Mouse (Mus musculus) limb, embryonic 15.5 days (tissue): ENCODE results near the gene Cntnap1. TPM values are rescaled to one million over a fixed set of nuclear protein-coding genes. Genes with fewer than 3 reads are reported as not detected.

Experiments used
- ATAC-seq: fragments of 200-750 bp; cut with Nextera tagmentation; 2 replicates; pipeline ENCODE4 v1.8.0; 2017; ENCODE audit warnings: low read depth, moderate TSS enrichment; ENCODE audit not compliant: insufficient number of reproducible peaks, low FRiP score, low TSS enrichment
- H3K27ac ChIP-seq: fragments of 300-500 bp; sonication (generic); 2 replicates; pipeline ENCODE4 v1.5.1; 2015; ENCODE audit warnings: moderate library complexity, mild to moderate bottlenecking, inconsistent platforms
- H3K27me3 ChIP-seq: fragments of 300-500 bp; sonication (generic); 2 replicates; pipeline ENCODE4 v1.6.1; 2015; ENCODE audit warnings: inconsistent platforms
- H3K36me3 ChIP-seq: fragments of 300-500 bp; sonication (generic); 2 replicates; pipeline ENCODE4 v1.6.1; 2015; ENCODE audit warnings: inconsistent platforms
- H3K4me1 ChIP-seq: fragments of 300-500 bp; sonication (generic); 2 replicates; pipeline ENCODE4 v1.6.1; 2015; ENCODE audit warnings: inconsistent platforms
- H3K4me2 ChIP-seq: fragments of 300-500 bp; sonication (generic); 2 replicates; pipeline ENCODE4 v1.6.1; 2015; ENCODE audit warnings: mild to moderate bottlenecking, inconsistent platforms
- H3K4me3 ChIP-seq: fragments of 300-500 bp; sonication (generic); 2 replicates; pipeline ENCODE4 v1.5.1; 2015; ENCODE audit warnings: mild to moderate bottlenecking, inconsistent platforms
- H3K9ac ChIP-seq: fragments of 300-500 bp; sonication (generic); 2 replicates; pipeline ENCODE4 v1.6.1; 2015; ENCODE audit warnings: inconsistent platforms
- H3K9me3 ChIP-seq: fragments of 300-500 bp; sonication (generic); 2 replicates; pipeline ENCODE4 v1.6.1; 2016; ENCODE audit warnings: inconsistent platforms
- WGBS: fragments of 180-500 bp; shearing (Covaris S2); methylation state at CpG from one replicate; pipeline ENCODE4 v1.1.7; 2015; 5-methylcytosine and 5-hydroxymethylcytosine counted together
- polyA plus RNA-seq: library from polyadenylated mRNA; unstranded; fragments of >200 nt; fragmentation: Nextera tagmentation; extraction: Ambion mirVana; gene quantifications from 2 replicates; pipeline ENCODE4 v1.2.1, GENCODE M21; 2015

Cntnap1 gene
- polyA plus RNA-seq, 1 experiment from 2014 or later = 1.4 TPM

DNA sequence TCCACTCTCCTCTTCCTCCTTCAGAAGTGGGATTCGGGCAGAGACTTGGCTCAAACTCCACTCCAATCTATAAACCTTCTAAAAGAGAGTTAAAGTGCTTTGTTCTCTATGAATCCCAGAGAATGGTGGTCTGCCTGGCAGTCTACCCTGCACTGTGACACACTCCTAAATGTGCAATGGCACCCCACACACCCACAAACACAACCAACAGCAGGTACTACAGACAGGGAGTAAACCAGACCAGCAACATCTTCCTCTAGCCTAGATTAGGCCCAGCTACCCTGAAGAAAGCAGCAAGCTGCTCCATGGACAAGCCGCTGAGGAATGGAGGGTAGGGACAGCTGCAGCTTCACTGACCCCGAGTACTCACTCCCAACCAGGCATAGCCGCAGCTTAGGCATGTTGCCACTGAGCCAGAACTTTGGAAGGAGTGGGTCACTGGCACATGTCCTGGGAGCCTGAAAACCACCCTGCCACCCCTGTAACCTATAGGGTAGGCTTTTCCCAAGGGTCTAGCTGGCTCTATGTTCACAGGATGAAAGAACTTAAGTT, 21.7 kb downstream of the Cntnap1 start:
- Histone ChIP-seq H3K4me3 (no peak overlapping the region), H3K4me1 (peaks cover 27% of the 10 kb centered on the region), H3K4me2 (no peak overlapping the region), H3K9me3 (no peaks in the 10 kb centered on the region), H3K9ac (no peak overlapping the region), H3K36me3 (peaks cover 46% of the 10 kb centered on the region), H3K27me3 (no peaks in the 10 kb centered on the region), H3K27ac (peak overlapping the region; percentile 28; the same call in 1 of the 2 replicates)
- no peak for ATAC-seq
- 73% methylated on average over 4 of the region's 4 CpGs for WGBS

DNA sequence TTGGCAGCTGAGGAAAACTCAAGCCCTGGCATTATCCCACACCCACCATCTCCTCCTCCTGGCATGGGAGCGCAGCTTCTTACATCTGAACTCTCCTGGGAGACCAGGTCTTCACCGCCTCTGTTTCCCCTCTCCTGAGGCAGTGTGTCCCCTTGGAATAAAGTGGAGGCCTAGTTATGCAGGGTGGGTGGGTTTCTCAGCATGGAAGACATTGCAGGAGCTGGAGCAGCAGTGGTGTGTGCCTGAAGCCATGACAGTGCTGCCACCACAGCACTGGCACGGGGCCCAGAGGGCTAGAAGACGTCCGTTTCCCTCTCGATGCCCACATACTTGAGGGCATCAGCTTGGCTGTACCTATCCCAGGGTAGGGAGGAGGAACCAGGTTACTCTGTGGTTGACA, 22.3 kb downstream of the Cntnap1 start:
- Histone ChIP-seq H3K9ac (no peak overlapping the region), H3K27ac (no peak overlapping the region), H3K4me1 (peaks cover 27% of the 10 kb centered on the region), H3K36me3 (peaks cover 52% of the 10 kb centered on the region), H3K4me2 (no peak overlapping the region), H3K4me3 (no peak overlapping the region), H3K27me3 (no peaks in the 10 kb centered on the region), H3K9me3 (no peaks in the 10 kb centered on the region)
- WGBS = 90% methylated on average over 6 of the region's 6 CpGs
- ATAC-seq = no peak

GRCm38 (mm10) chr11:101193076-101193475, 22.8 kb downstream of the Cntnap1 start:
- 88% methylated on average over 7 of the region's 7 CpGs for WGBS

GRCm38 (mm10) chr11:101194137-101194536, 23.8 kb downstream of the Cntnap1 start:
- 71% methylated on average over 5 of the region's 5 CpGs for WGBS
- ATAC-seq = no peak
- no peak overlapping the region for H3K27ac ChIP-seq
- H3K9me3 ChIP-seq = no peaks in the 10 kb centered on the region
- peaks cover 67% of the 10 kb centered on the region for H3K36me3 ChIP-seq
- H3K9ac ChIP-seq = no peak overlapping the region
- no peak overlapping the region for H3K4me2 ChIP-seq
- no peaks in the 10 kb centered on the region for H3K27me3 ChIP-seq
- H3K4me1 ChIP-seq = peaks cover 23% of the 10 kb centered on the region
- H3K4me3 ChIP-seq = no peak overlapping the region

More at GRCm38 (mm10) chr11:101193076-101193475, 22.8 kb downstream of the Cntnap1 start:
- Histone ChIP-seq H3K9me3 (no peaks in the 10 kb centered on the region), H3K9ac (no peak overlapping the region), H3K27ac (no peak overlapping the region), H3K4me3 (no peak overlapping the region), H3K4me2 (no peak overlapping the region), H3K36me3 (peaks cover 57% of the 10 kb centered on the region), H3K4me1 (peaks cover 27% of the 10 kb centered on the region), H3K27me3 (no peaks in the 10 kb centered on the region)
- no peak for ATAC-seq

- WGBS = 90% methylated on average over 6 of the region's 6 CpGs
- no peak for ATAC-seq
- Histone ChIP-seq H3K27me3 (no peaks in the 10 kb centered on the region), H3K9ac (no peak overlapping the region), H3K9me3 (no peaks in the 10 kb centered on the region), H3K36me3 (peaks cover 72% of the 10 kb centered on the region), H3K4me2 (no peak overlapping the region), H3K4me3 (no peak overlapping the region), H3K27ac (no peak overlapping the region), H3K4me1 (peaks cover 18% of the 10 kb centered on the region)
These were observed 24.3 kb downstream of the Cntnap1 start for GRCm38 (mm10) chr11:101194643-101195042.

GRCm38 (mm10) chr11:101195101-101195500, 24.8 kb downstream of the Cntnap1 start:
- Histone ChIP-seq H3K27ac (no peak overlapping the region), H3K4me3 (no peak overlapping the region), H3K4me2 (no peak overlapping the region), H3K9ac (no peak overlapping the region), H3K36me3 (peaks cover 77% of the 10 kb centered on the region), H3K9me3 (no peaks in the 10 kb centered on the region), H3K4me1 (peaks cover 13% of the 10 kb centered on the region), H3K27me3 (no peaks in the 10 kb centered on the region)
- ATAC-seq = no peak
- WGBS = 91% methylated on average over 1 of the region's 1 CpGs

DNA sequence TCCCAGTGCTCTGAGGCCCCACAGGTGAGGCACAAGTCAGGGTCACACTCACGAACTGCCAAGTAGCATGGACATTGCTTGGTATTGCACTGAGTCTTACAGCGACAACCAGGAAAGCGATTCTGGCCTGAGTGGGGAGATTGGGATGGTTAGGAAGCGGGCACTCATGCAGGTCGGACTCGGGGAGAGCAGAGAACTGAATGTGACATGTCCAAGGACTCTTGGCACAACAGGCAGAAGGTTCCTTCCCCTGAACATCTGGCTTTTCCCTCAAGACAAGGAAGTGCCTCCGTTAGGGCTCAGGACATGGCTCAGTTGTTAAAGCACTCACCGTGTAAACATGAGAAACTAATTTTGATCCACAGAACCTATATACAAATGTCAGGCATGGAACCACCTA, 25.2 kb downstream of the Cntnap1 start:
- Histone ChIP-seq H3K36me3 (peaks cover 81% of the 10 kb centered on the region), H3K9ac (no peak overlapping the region), H3K4me1 (peaks cover 9% of the 10 kb centered on the region), H3K27ac (no peak overlapping the region), H3K4me2 (no peak overlapping the region), H3K4me3 (no peak overlapping the region), H3K9me3 (no peaks in the 10 kb centered on the region), H3K27me3 (no peaks in the 10 kb centered on the region)
- 82% methylated on average over 8 of the region's 8 CpGs for WGBS
- no peak for ATAC-seq

GRCm38 (mm10) chr11:101196175-101196574, 25.9 kb downstream of the Cntnap1 start:
- Histone ChIP-seq H3K4me2 (no peak overlapping the region), H3K36me3 (peaks cover 86% of the 10 kb centered on the region), H3K4me1 (peaks cover 6% of the 10 kb centered on the region; the same call in 1 of the 2 replicates), H3K4me3 (no peak overlapping the region), H3K9ac (no peak overlapping the region), H3K27ac (no peak overlapping the region), H3K27me3 (no peaks in the 10 kb centered on the region), H3K9me3 (no peaks in the 10 kb centered on the region)
- 91% methylated on average over 8 of the region's 8 CpGs for WGBS
- ATAC-seq = no peak

DNA sequence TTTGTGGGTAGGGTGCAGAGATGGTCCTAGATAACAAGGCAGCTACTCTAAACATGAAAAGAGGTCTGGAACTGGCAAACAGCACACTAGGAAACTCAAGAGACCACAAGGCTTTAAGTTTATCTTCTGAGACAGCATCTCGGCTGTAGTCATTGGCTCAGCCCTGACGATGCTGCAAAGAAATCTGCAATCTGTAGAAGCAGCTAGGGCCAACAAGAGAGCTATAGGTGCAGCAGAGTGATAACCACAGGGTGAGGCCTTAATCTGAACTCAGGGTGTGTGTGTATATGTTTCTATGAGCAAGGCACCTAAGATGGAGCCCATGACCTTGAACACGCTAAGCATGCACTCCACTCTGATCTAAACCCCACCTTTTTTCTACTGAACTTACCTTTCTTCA, 29.2 kb downstream of the Cntnap1 start:
- Histone ChIP-seq H3K27me3 (no peaks in the 10 kb centered on the region), H3K9me3 (no peaks in the 10 kb centered on the region), H3K4me1 (no peaks in the 10 kb centered on the region), H3K4me2 (no peak overlapping the region), H3K36me3 (peaks cover 89% of the 10 kb centered on the region), H3K4me3 (no peak overlapping the region), H3K27ac (no peak overlapping the region), H3K9ac (no peak overlapping the region)
- 94% methylated on average over 3 of the region's 3 CpGs for WGBS
- no peak for ATAC-seq

- Histone ChIP-seq H3K4me3 (no peak overlapping the region), H3K9ac (no peak overlapping the region), H3K27me3 (no peaks in the 10 kb centered on the region), H3K36me3 (peaks cover 85% of the 10 kb centered on the region), H3K4me1 (no peaks in the 10 kb centered on the region), H3K27ac (no peak overlapping the region), H3K4me2 (no peak overlapping the region), H3K9me3 (no peaks in the 10 kb centered on the region)
- WGBS = 23% methylated on average over 7 of the region's 7 CpGs
- ATAC-seq = no peak
These were observed 30.7 kb downstream of the Cntnap1 start for GRCm38 (mm10) chr11:101200986-101201385.

GRCm38 (mm10) chr11:101211970-101212369, 41.6 kb downstream of the Cntnap1 start:
- no peak; the same call in 1 of the 2 replicates for ATAC-seq
- 41% methylated on average over 3 of the region's 3 CpGs for WGBS
- no peak overlapping the region for H3K4me3 ChIP-seq

DNA sequence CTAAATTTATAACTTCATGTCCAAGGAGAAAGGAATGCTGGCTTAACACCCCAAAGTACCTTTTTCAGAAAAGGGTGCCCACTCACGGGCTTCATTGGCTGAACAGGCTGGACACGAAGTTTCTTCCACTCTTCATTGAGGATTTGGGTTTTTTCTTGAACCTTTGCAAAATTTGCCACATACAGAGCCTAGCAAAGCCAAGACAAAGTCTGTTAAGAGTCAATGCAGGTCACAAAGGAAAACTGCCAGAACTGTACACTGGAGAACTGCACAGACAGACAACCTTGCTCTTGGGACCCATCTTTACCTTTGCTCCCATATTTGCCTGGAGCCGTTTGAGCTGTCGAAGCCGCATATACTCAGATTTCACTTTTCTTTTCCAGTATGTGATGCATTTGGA, 46.6 kb downstream of the Cntnap1 start:
- H3K9me3 ChIP-seq = no peaks in the 10 kb centered on the region
- no peaks in the 10 kb centered on the region for H3K27me3 ChIP-seq
- no peaks in the 10 kb centered on the region for H3K4me1 ChIP-seq
- no peak overlapping the region for H3K9ac ChIP-seq
- H3K36me3 ChIP-seq = peaks cover 52% of the 10 kb centered on the region
- whole genome bisulfite sequencing = 87% methylated on average over 5 of the region's 5 CpGs
- no peak for ATAC-seq
- no peak overlapping the region for H3K27ac ChIP-seq
- H3K4me3 ChIP-seq = no peak overlapping the region
- H3K4me2 ChIP-seq = no peak overlapping the region

More at GRCm38 (mm10) chr11:101211970-101212369, 41.6 kb downstream of the Cntnap1 start:
- Histone ChIP-seq H3K9ac (no peak overlapping the region), H3K27me3 (no peaks in the 10 kb centered on the region), H3K9me3 (no peaks in the 10 kb centered on the region), H3K36me3 (peaks cover 75% of the 10 kb centered on the region), H3K4me2 (no peak overlapping the region), H3K4me1 (no peaks in the 10 kb centered on the region), H3K27ac (no peak overlapping the region)
